Mouse (Mus musculus) ES-E14 (cell line): Measurements from ENCODE around the gene Galnt4.

ENCODE experiments used
- MAFK ChIP-seq: IDR thresholded peaks from 2 replicates; pipeline ENCODE4 v1.6.1; 2014; ENCODE audit warnings: mild to moderate bottlenecking, low read depth, low read length, inconsistent platforms; ENCODE audit not compliant: insufficient read depth
- ZNF384 ChIP-seq: IDR thresholded peaks from 2 replicates; pipeline ENCODE4 v1.6.1; 2012; ENCODE audit warnings: low read depth, low read length, inconsistent platforms

DNA sequence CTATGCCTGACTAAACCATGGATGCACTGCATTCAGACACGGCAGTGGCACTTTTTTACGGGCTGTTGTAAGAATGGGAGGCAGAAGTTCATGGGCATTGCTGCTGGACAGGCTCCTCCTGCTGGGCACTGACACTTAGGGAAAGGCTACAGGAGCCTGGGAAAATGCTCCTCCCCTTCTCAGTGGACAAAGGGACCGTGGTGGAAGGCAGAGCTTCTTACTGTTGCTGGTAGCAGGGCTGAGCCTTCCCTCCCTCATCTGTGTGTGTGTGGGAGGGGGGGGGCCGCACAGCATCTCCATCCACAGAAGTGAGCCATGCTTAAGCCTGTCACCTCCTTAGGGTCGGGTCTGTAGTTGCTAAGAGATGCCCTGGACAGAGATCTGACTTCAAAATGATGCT is 23.3 kb downstream of the Galnt4 start:
- TF ChIP-seq MAFK, result no peak
- TF ChIP-seq ZNF384, result no peak
